Mouse (Mus musculus) lung, adult 18-20 months (tissue): ENCODE data around the gene Patj.
"Not testable (repeated sequence)": the region's sequence is repeated elsewhere in the genome, so short reads cannot be mapped to it uniquely, and the experiment has no call there.

ENCODE experiments used
- DNase-seq, 2 experiments: peaks; one replicate each; pipeline ENCODE4 v3.0.0; 2022; ENCODE audit warnings: mixed read lengths in 2 of 2

Patj gene

GRCm38 (mm10) chr4:98395690-98396437 lies at the start of gene Patj:
Gene Patj (plus strand): TSS chr4:98395785.
- DNase-seq, result peak; percentile 78 to 81

- no peak for DNase-seq
Observed at GRCm38 (mm10) chr4:98348580-98348979, 47.0 kb upstream of the Patj start.

GRCm38 (mm10) chr4:98358034-98358809 lies 37.4 kb upstream of the Patj start:
- no peak for DNase-seq

GRCm38 (mm10) chr4:98375401-98375800 lies 20.2 kb upstream of the Patj start:
- peak in 1 of 2 experiments; percentile 27 for DNase-seq

GRCm38 (mm10) chr4:98376943-98377342 lies 18.6 kb upstream of the Patj start:
- peak in 1 of 2 experiments; percentile 16 for DNase-seq

- DNase-seq, result peak; percentile 81 to 89
Observed at GRCm38 (mm10) chr4:98382716-98383424, 12.7 kb upstream of the Patj start, which contains the start of gene Tm2d1. Gene Tm2d1 (minus strand): TSS chr4:98383306.

GRCm38 (mm10) chr4:98385036-98385435 lies 10.5 kb upstream of the Patj start:
- no peak for DNase-seq

- no peak for DNase-seq
Observed at GRCm38 (mm10) chr4:98395346-98395689, 267 bp upstream of the Patj start.

- DNase-seq, result peak; percentile 16 to 25
Observed at GRCm38 (mm10) chr4:98400926-98401583, 5.5 kb downstream of the Patj start.

GRCm38 (mm10) chr4:98401584-98401962 lies 6.0 kb downstream of the Patj start:
- no peak for DNase-seq

- DNase-seq, result no peak
Observed at GRCm38 (mm10) chr4:98403492-98403891, 7.9 kb downstream of the Patj start.

GRCm38 (mm10) chr4:98404412-98404811 lies 8.8 kb downstream of the Patj start:
- DNase-seq, result no peak

GRCm38 (mm10) chr4:98408455-98408854 lies 12.9 kb downstream of the Patj start:
- no peak for DNase-seq

GRCm38 (mm10) chr4:98415150-98415549 lies 19.6 kb downstream of the Patj start:
- DNase-seq, result not testable (repeated sequence)

GRCm38 (mm10) chr4:98428371-98428770 lies 32.8 kb downstream of the Patj start:
- no peak for DNase-seq

- peak in 1 of 2 experiments; percentile 10 for DNase-seq
Observed at GRCm38 (mm10) chr4:98435641-98436457, 40.3 kb downstream of the Patj start.

GRCm38 (mm10) chr4:98436664-98437363 lies 41.2 kb downstream of the Patj start:
- DNase-seq, result peak; percentile 31 to 49

GRCm38 (mm10) chr4:98439261-98440005 lies 43.8 kb downstream of the Patj start:
- DNase-seq, result no peak

GRCm38 (mm10) chr4:98441248-98441647 lies 45.7 kb downstream of the Patj start:
- no peak for DNase-seq

GRCm38 (mm10) chr4:98444437-98445139 lies 49.0 kb downstream of the Patj start:
- no peak for DNase-seq
